Comparison of ENCODE assay signal across 26 mouse cellular contexts in genomic region chr6:39472271-39472670, GRCm38 (mm10). TPM values are rescaled to one million over a fixed set of nuclear protein-coding genes. Genes with fewer than 3 reads are reported as not detected.
A peak's percentile ranks its signal among the peaks of the same experiment; 100 is the strongest.
DNase-seq lines count a peak whose midpoint lies in the region; ATAC-seq and TF ChIP-seq lines count a peak whose summit lies in the region.
"Had no signal": no experiment of that assay in that cellular context is flagged by ENCODE, and none has a peak within 500 bp of the region (broad histone marks: within the 10 kb centered on the region; RNA-seq: fewer than 3 reads in every experiment).

No protein-coding gene starts in this region.

- no peak for ATAC-seq in lung, embryonic 14.5 days (ENCODE audit: insufficient read depth)
- ATAC-seq in stomach, postnatal 0 days (ENCODE audit: low FRiP score, low TSS enrichment): 0 out of 2 replicates have a peak, but pooled peaks have one; percentile 38
- ATAC-seq: activated CD4-positive, CD25-positive, alpha-beta regulatory T cell, adult 4 months; forebrain, embryonic 14.5 days; forebrain, postnatal 0 days; hindbrain, embryonic 16.5 days; intestine, postnatal 0 days had no signal

- 0 out of 2 replicates have a peak, but pooled peaks cover 6% of the 10 kb centered on the region for H3K4me1 ChIP-seq in lung, embryonic 14.5 days (ENCODE audit: insufficient read depth)
- no peaks in the 10 kb centered on the region for H3K4me1 ChIP-seq in stomach, postnatal 0 days (replicated peaks; ENCODE audit: control insufficient read depth, insufficient read depth)
- H3K4me1 ChIP-seq: hindbrain, embryonic 10.5 days had no signal

- WGBS in lung, embryonic 14.5 days: 56% methylated on average over 4 of the region's 4 CpGs
- 72% methylated on average over 4 of the region's 4 CpGs for WGBS in stomach, postnatal 0 days

- peak; percentile 17 for DNase-seq in adrenal gland, postnatal 14 days
- DNase-seq in adrenal gland, postnatal 4 days (ENCODE audit: low spot score in 2 of 2): no peak
- peak; percentile 24 for DNase-seq in lung, embryonic 14.5 days
- DNase-seq in lung, postnatal 4 days: no peak
- DNase-seq in lung, postnatal 36 days: peak; percentile 20
- no peak for DNase-seq in lung, adult 18-20 months
- no peak for DNase-seq in stomach, postnatal 0 days (ENCODE audit: low spot score)
- DNase-seq in embryo, embryonic 11 days: no peak
- DNase-seq: adrenal gland, adult 8-10 months; B cell, adult 2 months; cerebellum, adult 11-12 months; cerebellum, adult 8-10 months; cerebellum, postnatal 10 days; cerebellum, postnatal 36 days; forebrain, postnatal 0 days; gastrocnemius, adult 2 months; gastrocnemius, postnatal 14 days; heart, adult 11 months; heart, postnatal 36 days had no signal

- H3K4me2 ChIP-seq in lung, embryonic 14.5 days: no peak overlapping the region
- H3K4me2 ChIP-seq in stomach, postnatal 0 days (replicated peaks; ENCODE audit: low read depth): no peak overlapping the region
- H3K4me2 ChIP-seq: heart, embryonic 12.5 days; hindbrain, embryonic 13.5 days had no signal

- TF ChIP-seq EP300 in stomach, postnatal 0 days (optimal IDR thresholded peaks at IDR 0.05): no peak

- no peaks in the 10 kb centered on the region for H3K9me3 ChIP-seq in lung, embryonic 14.5 days (ENCODE audit: low read depth, low read length)
- no peaks in the 10 kb centered on the region for H3K9me3 ChIP-seq in stomach, postnatal 0 days (ENCODE audit: control insufficient read depth, low read length)
- H3K9me3 ChIP-seq: heart, embryonic 12.5 days; hindbrain, embryonic 10.5 days; hindbrain, embryonic 13.5 days had no signal

- no peak for TF ChIP-seq CTCF in lung, embryonic 14.5 days (IDR thresholded peaks at IDR 0.05; ENCODE audit: low read depth)
- TF ChIP-seq CTCF in stomach, postnatal 0 days (IDR thresholded peaks at IDR 0.05; ENCODE audit: low read depth): no peak

- H3K27ac ChIP-seq in lung, embryonic 14.5 days (ENCODE audit: low read depth): no peak overlapping the region
- no peak overlapping the region for H3K27ac ChIP-seq in stomach, postnatal 0 days (replicated peaks)
- H3K27ac ChIP-seq: gastrocnemius, adult 2 months; hindbrain, embryonic 10.5 days; hindbrain, embryonic 13.5 days had no signal

- no peak overlapping the region for H3K9ac ChIP-seq in lung, embryonic 14.5 days
- no peak overlapping the region for H3K9ac ChIP-seq in stomach, postnatal 0 days (ENCODE audit: low read length)
- H3K9ac ChIP-seq: forebrain, postnatal 0 days; heart, embryonic 12.5 days; hindbrain, embryonic 13.5 days had no signal

- peaks cover 45% of the 10 kb centered on the region for H3K36me3 ChIP-seq in lung, embryonic 14.5 days (ENCODE audit: insufficient read depth)
- peaks cover 9% of the 10 kb centered on the region; the same call in 1 of the 2 replicates for H3K36me3 ChIP-seq in stomach, postnatal 0 days (ENCODE audit: control insufficient read depth, insufficient read depth, low read length)

- H3K4me3 ChIP-seq in lung, embryonic 14.5 days (ENCODE audit: low read depth, low read length): no peak overlapping the region
- no peak overlapping the region for H3K4me3 ChIP-seq in stomach, postnatal 0 days (ENCODE audit: low read depth, low read length)
- H3K4me3 ChIP-seq: gastrocnemius, adult 2 months; heart, embryonic 12.5 days; hindbrain, embryonic 10.5 days; hindbrain, embryonic 13.5 days had no signal

- no peaks in the 10 kb centered on the region for H3K27me3 ChIP-seq in lung, embryonic 14.5 days (ENCODE audit: insufficient read depth, low read length)
- no peaks in the 10 kb centered on the region for H3K27me3 ChIP-seq in stomach, postnatal 0 days (ENCODE audit: control insufficient read depth, insufficient read depth, low read length)
- H3K27me3 ChIP-seq: heart, embryonic 12.5 days; hindbrain, embryonic 13.5 days had no signal

RNA-seq across cellular contexts. Expression of gene Mkrn1, which starts 52.0 kb away (rescaled TPM):
- total RNA-seq in adrenal gland, postnatal 14 days (2021): 94.2 and 101 TPM in 2 replicates
- total RNA-seq in adrenal gland, postnatal 4 days (2021): 100 to 1,000 TPM in 1 of 2 experiments, 10 to 100 TPM in 1; 98.8 to 106 TPM
- polyA plus RNA-seq in lung, embryonic 14.5 days (2014; fragmentation: Nextera tagmentation; extraction: Ambion mirVana): 59.6 and 61.2 TPM in 2 replicates
- polyA plus RNA-seq in stomach, postnatal 0 days (2015; fragmentation: Nextera tagmentation; extraction: Ambion mirVana): 54.6 and 56.0 TPM in 2 replicates

Comparison
In these comparisons a context has a peak if more than half of its experiments do, and no peak if none do; other contexts are left out.
1. DNase-seq: peak in adrenal gland, postnatal 14 days (single experiment), lung, embryonic 14.5 days (single experiment) and lung, postnatal 36 days (single experiment); none in adrenal gland, postnatal 4 days (0 of 2), lung, postnatal 4 days (0 of 2), lung, adult 18-20 months (0 of 2), stomach, postnatal 0 days (single experiment) and embryo, embryonic 11 days (single experiment).